Mouse (Mus musculus) embryonic facial prominence, embryonic 15.5 days (tissue): ENCODE data around the gene Bud13. TPM values are rescaled to one million over a fixed set of nuclear protein-coding genes. Genes with fewer than 3 reads are reported as not detected.
"Not testable (repeated sequence)": the region's sequence is repeated elsewhere in the genome, so short reads cannot be mapped to it uniquely, and the experiment has no call there.

Experiments
- ATAC-seq: fragments of 200-750 bp; cut with Nextera tagmentation; 2 replicates; pipeline ENCODE4 v1.8.0; 2017; ENCODE audit warnings: low read depth, moderate TSS enrichment; ENCODE audit not compliant: insufficient number of reproducible peaks, low FRiP score, low TSS enrichment
- H3K27ac ChIP-seq: fragments of 300-500 bp; sonication (generic); replicated peaks from 2 replicates; pipeline ENCODE4 v1.5.1; 2015; ENCODE audit warnings: mild to moderate bottlenecking, inconsistent platforms
- H3K27me3 ChIP-seq: fragments of 300-500 bp; sonication (generic); 2 replicates; pipeline ENCODE4 v1.6.1; 2015; ENCODE audit warnings: inconsistent platforms
- H3K36me3 ChIP-seq: fragments of 300-500 bp; sonication (generic); 2 replicates; pipeline ENCODE4 v1.6.1; 2015; ENCODE audit warnings: mild to moderate bottlenecking, inconsistent platforms
- H3K4me1 ChIP-seq: fragments of 300-500 bp; sonication (generic); 2 replicates; pipeline ENCODE4 v1.6.1; 2015; ENCODE audit warnings: inconsistent platforms
- H3K4me2 ChIP-seq: fragments of 300-500 bp; sonication (generic); replicated peaks from 2 replicates; pipeline ENCODE4 v1.6.1; 2015; ENCODE audit warnings: mild to moderate bottlenecking, inconsistent platforms
- H3K4me3 ChIP-seq: fragments of 300-500 bp; sonication (generic); replicated peaks from 2 replicates; pipeline ENCODE4 v1.5.1; 2015; ENCODE audit warnings: mild to moderate bottlenecking, inconsistent platforms
- H3K9ac ChIP-seq: fragments of 300-500 bp; sonication (generic); 2 replicates; pipeline ENCODE4 v1.6.1; 2015; ENCODE audit warnings: inconsistent platforms
- H3K9me3 ChIP-seq: fragments of 300-500 bp; sonication (generic); replicated peaks from 2 replicates; pipeline ENCODE4 v1.6.1; 2016; ENCODE audit warnings: inconsistent platforms
- WGBS: fragments of 180-500 bp; shearing (Covaris S2); methylation state at CpG from one replicate; pipeline ENCODE4 v1.1.7; 2015; 5-methylcytosine and 5-hydroxymethylcytosine counted together
- polyA plus RNA-seq: library from polyadenylated mRNA; unstranded; fragments of >200 nt; fragmentation: Nextera tagmentation; extraction: Ambion mirVana; gene quantifications from 2 replicates; pipeline ENCODE4 v1.2.1, GENCODE M21; 2015

Gene Bud13
- polyA plus RNA-seq, 1 experiment from 2014 or later: 23.0 TPM

GRCm38 (mm10) chr9:46302142-46302541, 19.3 kb downstream of the Bud13 start:
- Histone ChIP-seq H3K36me3 (peaks cover 20% of the 10 kb centered on the region), H3K4me1 (no peaks in the 10 kb centered on the region), H3K4me3 (no peak overlapping the region), H3K9me3 (no peaks in the 10 kb centered on the region), H3K9ac (no peak overlapping the region), H3K4me2 (no peak overlapping the region), H3K27me3 (no peaks in the 10 kb centered on the region), H3K27ac (no peak overlapping the region)
- no peak for ATAC-seq
- WGBS: 9% methylated on average over 2 of the region's 2 CpGs

GRCm38 (mm10) chr9:46309121-46309520, 26.3 kb downstream of the Bud13 start:
- Histone ChIP-seq H3K27ac (no peak overlapping the region), H3K27me3 (peaks cover 3% of the 10 kb centered on the region; the same call in 1 of the 2 replicates), H3K4me2 (no peak overlapping the region), H3K4me3 (no peak overlapping the region), H3K9ac (no peak overlapping the region), H3K9me3 (no peaks in the 10 kb centered on the region), H3K4me1 (no peaks in the 10 kb centered on the region; the same call in 1 of the 2 replicates), H3K36me3 (no peaks in the 10 kb centered on the region)
- 11% methylated on average over 7 of the region's 7 CpGs for WGBS
- no peak for ATAC-seq

GRCm38 (mm10) chr9:46314507-46314906, 31.7 kb downstream of the Bud13 start:
- Histone ChIP-seq H3K27me3 (0 out of 2 replicates have a peak, but pooled peaks cover 10% of the 10 kb centered on the region), H3K27ac (no peak overlapping the region), H3K36me3 (no peaks in the 10 kb centered on the region), H3K9me3 (no peaks in the 10 kb centered on the region), H3K4me3 (no peak overlapping the region), H3K4me2 (no peak overlapping the region), H3K4me1 (no peaks in the 10 kb centered on the region), H3K9ac (no peak overlapping the region)
- WGBS: 9% methylated on average over 4 of the region's 4 CpGs
- ATAC-seq: no peak

- 0 out of 2 replicates have a peak, but pooled peaks cover 10% of the 10 kb centered on the region for H3K27me3 ChIP-seq
- WGBS: 45% methylated on average over 2 of the region's 2 CpGs
- H3K4me2 ChIP-seq: no peak overlapping the region
- H3K36me3 ChIP-seq: no peaks in the 10 kb centered on the region
- no peak for ATAC-seq
- H3K27ac ChIP-seq: no peak overlapping the region
- no peak overlapping the region for H3K9ac ChIP-seq
- H3K4me3 ChIP-seq: no peak overlapping the region
- H3K4me1 ChIP-seq: no peaks in the 10 kb centered on the region
- no peaks in the 10 kb centered on the region for H3K9me3 ChIP-seq
These were observed 32.1 kb downstream of the Bud13 start for GRCm38 (mm10) chr9:46314921-46315320.

- WGBS: 41% methylated on average over 11 of the region's 11 CpGs
- ATAC-seq: no peak
- no peaks in the 10 kb centered on the region for H3K9me3 ChIP-seq
- H3K4me1 ChIP-seq: no peaks in the 10 kb centered on the region
- no peak overlapping the region for H3K9ac ChIP-seq
- H3K4me3 ChIP-seq: no peak overlapping the region
- no peaks in the 10 kb centered on the region for H3K36me3 ChIP-seq
- 0 out of 2 replicates have a peak, but pooled peaks cover 10% of the 10 kb centered on the region for H3K27me3 ChIP-seq
- no peak overlapping the region for H3K27ac ChIP-seq
- no peak overlapping the region for H3K4me2 ChIP-seq
These were observed 33.1 kb downstream of the Bud13 start for GRCm38 (mm10) chr9:46315807-46316365.

- no peak for ATAC-seq
- WGBS: 14% methylated on average over 5 of the region's 5 CpGs
These were observed 33.6 kb downstream of the Bud13 start for GRCm38 (mm10) chr9:46316388-46316787.

GRCm38 (mm10) chr9:46316909-46317308, 34.1 kb downstream of the Bud13 start:
- 61% methylated on average over 8 of the region's 8 CpGs for WGBS
- H3K4me2 ChIP-seq: no peak overlapping the region
- ATAC-seq: no peak

More at GRCm38 (mm10) chr9:46316388-46316787, 33.6 kb downstream of the Bud13 start:
- Histone ChIP-seq H3K4me2 (no peak overlapping the region), H3K4me3 (no peak overlapping the region), H3K9me3 (no peaks in the 10 kb centered on the region), H3K27me3 (0 out of 2 replicates have a peak, but pooled peaks cover 10% of the 10 kb centered on the region), H3K27ac (no peak overlapping the region), H3K9ac (no peak overlapping the region), H3K36me3 (no peaks in the 10 kb centered on the region), H3K4me1 (no peaks in the 10 kb centered on the region)

GRCm38 (mm10) chr9:46317957-46318356, 35.1 kb downstream of the Bud13 start:
- Histone ChIP-seq H3K9ac (no peak overlapping the region), H3K9me3 (no peaks in the 10 kb centered on the region), H3K27me3 (peaks cover 12% of the 10 kb centered on the region; the same call in 1 of the 2 replicates), H3K4me1 (no peaks in the 10 kb centered on the region), H3K4me3 (no peak overlapping the region), H3K4me2 (no peak overlapping the region), H3K36me3 (no peaks in the 10 kb centered on the region), H3K27ac (no peak overlapping the region)
- 91% methylated on average over 3 of the region's 3 CpGs for WGBS
- ATAC-seq: no peak

More at GRCm38 (mm10) chr9:46316909-46317308, 34.1 kb downstream of the Bud13 start:
- Histone ChIP-seq H3K9ac (no peak overlapping the region), H3K4me3 (no peak overlapping the region), H3K27ac (no peak overlapping the region), H3K4me1 (no peaks in the 10 kb centered on the region), H3K9me3 (no peaks in the 10 kb centered on the region), H3K36me3 (no peaks in the 10 kb centered on the region), H3K27me3 (peaks cover 12% of the 10 kb centered on the region; the same call in 1 of the 2 replicates)

GRCm38 (mm10) chr9:46319886-46320285, 37.1 kb downstream of the Bud13 start, which contains the start of gene 4931429L15Rik:
4931429L15Rik (minus strand) TSS chr9:46319986.
- H3K27me3 ChIP-seq, H3K4me3 ChIP-seq, H3K9ac ChIP-seq, H3K9me3 ChIP-seq, H3K36me3 ChIP-seq, H3K4me1 ChIP-seq, H3K27ac ChIP-seq, ATAC-seq, H3K4me2 ChIP-seq: not testable (repeated sequence)
- WGBS: 84% methylated on average over 6 of the region's 6 CpGs

- Histone ChIP-seq H3K9me3 (no peaks in the 10 kb centered on the region), H3K4me3 (no peak overlapping the region), H3K27me3 (peaks cover 4% of the 10 kb centered on the region; the same call in 1 of the 2 replicates), H3K36me3 (no peaks in the 10 kb centered on the region), H3K4me2 (no peak overlapping the region), H3K4me1 (no peaks in the 10 kb centered on the region), H3K9ac (no peak overlapping the region), H3K27ac (no peak overlapping the region)
- 86% methylated on average over 2 of the region's 2 CpGs for WGBS
- no peak for ATAC-seq
These were observed 37.7 kb downstream of the Bud13 start for GRCm38 (mm10) chr9:46320461-46320860.

- WGBS: 89% methylated on average over 11 of the region's 11 CpGs
These were observed 44.0 kb downstream of the Bud13 start for GRCm38 (mm10) chr9:46326694-46327405.

More at GRCm38 (mm10) chr9:46326694-46327405, 44.0 kb downstream of the Bud13 start:
- H3K9me3 ChIP-seq: no peaks in the 10 kb centered on the region
- H3K36me3 ChIP-seq: no peaks in the 10 kb centered on the region
- H3K27me3 ChIP-seq: peaks cover 8% of the 10 kb centered on the region
- H3K4me3 ChIP-seq: no peak overlapping the region
- peaks cover 12% of the 10 kb centered on the region for H3K4me1 ChIP-seq
- no peak for ATAC-seq
- H3K27ac ChIP-seq: no peak overlapping the region
- H3K4me2 ChIP-seq: no peak overlapping the region
- H3K9ac ChIP-seq: no peak overlapping the region
